Mouse (Mus musculus) CD8-positive naive resting alpha-beta T cell, adult 2 months (primary cell): ENCODE results near the gene AA986860.
A peak's percentile ranks its signal among the peaks of the same experiment; 100 is the strongest.

Experiments used
- DNase-seq, 2 experiments: peaks; one replicate each; pipeline ENCODE4 v3.0.0; 2022; ENCODE audit warnings: low read depth in 2 of 2, low spot score in 2 of 2

The AA986860 gene

GRCm38 (mm10) chr1:130775234-130775633, 43.5 kb downstream of the AA986860 start:
- DNase-seq, result no peak

- no peak for DNase-seq
Measured at GRCm38 (mm10) chr1:130775691-130776331, 44.0 kb downstream of the AA986860 start.

GRCm38 (mm10) chr1:130776645-130777044, 44.9 kb downstream of the AA986860 start:
- DNase-seq, result no peak

- DNase-seq, result no peak
Measured at GRCm38 (mm10) chr1:130779867-130780266, 48.1 kb downstream of the AA986860 start.

GRCm38 (mm10) chr1:130784054-130784453, 52.3 kb downstream of the AA986860 start:
- peak in 1 of 2 experiments; percentile 36 for DNase-seq

- DNase-seq, result no peak
Measured at GRCm38 (mm10) chr1:130787001-130787400, 55.2 kb downstream of the AA986860 start.

GRCm38 (mm10) chr1:130789512-130790451, 58.0 kb downstream of the AA986860 start:
- no peak for DNase-seq
